Mouse (Mus musculus): ENCODE results near the gene Irs1. TPM values are rescaled to one million over a fixed set of nuclear protein-coding genes. Genes with fewer than 3 reads are reported as not detected.

Gene Irs1
- total RNA-seq, 2 experiments from 2014 or later = 16.1 to 16.3 TPM

GRCm38 (mm10) chr1:82289990-82290681, 1.1 kb downstream of the Irs1 start:
- peak; percentile 72 for DNase-seq (ENCODE audit: low spot score in 2 of 2)
- intact Hi-C loops (cut with DNase I) = loop anchor here (2.0 to 10.0 kb wide), 7 partner anchors 27 to 773 kb away; partner anchors contain the start of gene Rhbdd1

- intact Hi-C loops (cut with DNase I) = no loop called here
- DNase-seq (ENCODE audit: low spot score in 2 of 2) = peak in 1 of 2 experiments; percentile 23
Measured at GRCm38 (mm10) chr1:82289116-82289989, 1.9 kb downstream of the Irs1 start.

- peak in 1 of 2 experiments; percentile 7 for DNase-seq (ENCODE audit: low spot score in 2 of 2)
- intact Hi-C loops (cut with DNase I) = no loop called here
Measured at GRCm38 (mm10) chr1:82288421-82288990, 2.7 kb downstream of the Irs1 start.

- no peak for DNase-seq (ENCODE audit: low spot score in 2 of 2)
- intact Hi-C loops (cut with DNase I) = no loop called here
Measured at GRCm38 (mm10) chr1:82287776-82288325, 3.4 kb downstream of the Irs1 start.

GRCm38 (mm10) chr1:82287052-82287775, 4.0 kb downstream of the Irs1 start:
- peak; percentile 17 to 22 for DNase-seq (ENCODE audit: low spot score in 2 of 2)
- intact Hi-C loops (cut with DNase I) = no loop called here

- peak in 1 of 2 experiments; percentile 4 for DNase-seq (ENCODE audit: low spot score in 2 of 2)
- intact Hi-C loops (cut with DNase I) = no loop called here
Measured at GRCm38 (mm10) chr1:82286190-82287051, 4.8 kb downstream of the Irs1 start.

GRCm38 (mm10) chr1:82285461-82286189, 5.6 kb downstream of the Irs1 start:
- DNase-seq (ENCODE audit: low spot score in 2 of 2) = no peak
- intact Hi-C loops (cut with DNase I) = no loop called here

DNA sequence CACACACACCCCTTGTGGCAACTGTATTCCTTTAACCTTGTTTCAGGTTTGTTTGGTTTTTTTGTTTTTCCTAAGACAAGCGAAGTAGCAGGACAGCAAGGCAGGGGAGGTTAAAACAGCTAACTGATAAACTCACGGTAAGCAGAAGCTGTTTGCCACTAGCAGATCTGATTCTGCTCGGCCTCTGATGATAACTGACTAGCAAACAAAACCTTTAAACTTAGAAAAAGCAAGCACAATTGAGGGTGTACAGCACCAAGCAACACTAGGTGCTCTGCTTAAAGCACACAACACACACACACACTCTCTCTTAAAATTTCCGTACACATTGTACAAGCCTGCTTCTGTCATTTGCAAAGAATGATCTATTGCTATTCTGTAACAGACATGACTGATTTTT, 6.8 kb downstream of the Irs1 start:
- peak; percentile 8 to 17 for DNase-seq (ENCODE audit: low spot score in 2 of 2)
- intact Hi-C loops (cut with DNase I) = no loop called here

- intact Hi-C loops (cut with DNase I) = loop anchor here (1.0 kb wide), 1 partner anchor 7 kb away; the partner anchor contains the start of gene Irs1
- DNase-seq (ENCODE audit: low spot score in 2 of 2) = peak; percentile 21 to 25
Measured at GRCm38 (mm10) chr1:82283901-82284301, 7.3 kb downstream of the Irs1 start.

GRCm38 (mm10) chr1:82282992-82283611, 8.1 kb downstream of the Irs1 start:
- intact Hi-C loops (cut with DNase I) = loop anchor here (1.0 kb wide), 1 partner anchor 8 kb away; the partner anchor contains the start of gene Irs1
- DNase-seq (ENCODE audit: low spot score in 2 of 2) = peak; percentile 86 to 91

- intact Hi-C loops (cut with DNase I) = no loop called here
- no peak for DNase-seq (ENCODE audit: low spot score in 2 of 2)
Measured at GRCm38 (mm10) chr1:82281823-82282222, 9.4 kb downstream of the Irs1 start.

DNA sequence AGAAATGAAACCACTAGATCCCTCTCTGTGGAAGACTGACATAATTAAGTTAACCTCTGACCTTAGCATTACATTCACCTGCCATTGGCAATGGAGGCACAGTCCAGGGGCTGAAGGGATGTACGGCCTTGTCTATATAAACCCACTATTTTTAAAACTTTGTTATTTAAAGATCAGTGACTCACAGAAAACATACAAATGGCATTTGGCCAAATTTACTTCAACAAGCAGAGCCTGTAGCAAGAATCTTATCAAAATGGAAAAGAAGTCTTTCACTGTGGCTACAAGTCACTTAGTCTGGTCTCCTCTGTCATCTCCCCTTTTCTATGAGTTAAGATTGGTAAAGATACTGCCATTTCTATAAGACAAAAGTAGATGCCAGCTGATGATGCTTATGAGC, 11.4 kb downstream of the Irs1 start:
- no peak for DNase-seq (ENCODE audit: low spot score in 2 of 2)
- intact Hi-C loops (cut with DNase I) = no loop called here

DNA sequence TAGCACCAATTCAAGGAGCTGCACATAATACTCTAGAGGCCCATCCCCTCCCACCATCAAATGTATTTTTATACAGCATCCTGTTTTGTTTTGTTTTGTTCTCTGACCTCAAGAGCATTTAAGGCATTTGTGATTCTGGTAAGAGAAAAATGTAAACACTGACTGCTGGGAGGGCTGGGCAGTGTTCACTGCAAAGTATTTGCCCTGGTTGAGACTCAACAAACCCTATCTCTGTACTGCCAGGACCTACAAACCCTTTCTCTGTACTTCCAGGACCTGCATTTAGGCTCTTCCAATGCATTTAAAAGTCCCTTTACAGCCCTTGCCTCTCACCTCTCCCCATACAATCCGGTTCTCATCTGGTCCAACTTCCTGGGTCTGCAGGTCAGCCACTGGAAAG, 16.9 kb downstream of the Irs1 start:
- no peak for DNase-seq (ENCODE audit: low spot score in 2 of 2)
- intact Hi-C loops (cut with DNase I) = no loop called here

DNA sequence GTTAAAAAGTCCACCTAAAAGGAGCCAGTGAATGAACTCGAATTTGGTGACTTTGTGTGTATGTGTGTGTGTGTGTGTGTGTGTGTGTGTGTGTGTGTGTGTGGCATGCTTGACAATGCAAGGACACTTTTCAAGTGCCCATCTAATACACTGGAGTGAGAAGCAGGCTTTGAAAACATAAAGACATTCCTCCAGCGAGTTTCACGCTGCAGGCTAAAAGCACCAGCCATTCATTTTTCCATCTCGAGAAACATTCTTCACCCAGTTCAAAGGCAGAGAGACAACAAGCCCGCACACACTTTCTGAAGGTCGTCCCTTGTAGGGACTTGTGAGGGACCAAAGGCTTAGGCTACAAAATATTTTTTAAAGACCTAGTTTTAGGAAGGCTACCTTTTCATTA, 17.7 kb downstream of the Irs1 start:
- no peak for DNase-seq (ENCODE audit: low spot score in 2 of 2)

DNA sequence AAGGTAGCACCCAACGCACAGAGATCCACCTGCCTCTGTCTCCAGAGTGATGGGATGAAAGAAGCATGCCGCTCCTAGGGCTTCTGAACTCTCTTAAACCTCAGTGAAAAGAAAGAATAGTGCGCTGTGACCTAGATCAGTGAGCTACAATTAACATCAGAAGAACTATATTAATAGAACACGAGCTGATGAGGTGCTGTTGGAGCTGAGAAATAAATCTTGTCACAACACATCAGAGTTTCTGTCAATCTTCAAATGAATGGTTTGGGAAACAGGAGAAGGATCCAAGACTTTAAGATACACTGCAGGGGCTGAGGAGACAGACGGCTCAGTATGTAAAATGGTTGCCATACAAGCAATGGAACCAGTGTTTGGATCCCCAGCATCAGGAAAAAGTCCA, 19.0 kb downstream of the Irs1 start:
- intact Hi-C loops (cut with DNase I) = no loop called here
- no peak for DNase-seq (ENCODE audit: low spot score in 2 of 2)

More for the DNA sequence above, 17.7 kb downstream of the Irs1 start:
- intact Hi-C loops (cut with DNase I) = no loop called here

GRCm38 (mm10) chr1:82267547-82267946, 23.7 kb downstream of the Irs1 start:
- no peak for DNase-seq (ENCODE audit: low spot score in 2 of 2)
- intact Hi-C loops (cut with DNase I) = no loop called here

DNA sequence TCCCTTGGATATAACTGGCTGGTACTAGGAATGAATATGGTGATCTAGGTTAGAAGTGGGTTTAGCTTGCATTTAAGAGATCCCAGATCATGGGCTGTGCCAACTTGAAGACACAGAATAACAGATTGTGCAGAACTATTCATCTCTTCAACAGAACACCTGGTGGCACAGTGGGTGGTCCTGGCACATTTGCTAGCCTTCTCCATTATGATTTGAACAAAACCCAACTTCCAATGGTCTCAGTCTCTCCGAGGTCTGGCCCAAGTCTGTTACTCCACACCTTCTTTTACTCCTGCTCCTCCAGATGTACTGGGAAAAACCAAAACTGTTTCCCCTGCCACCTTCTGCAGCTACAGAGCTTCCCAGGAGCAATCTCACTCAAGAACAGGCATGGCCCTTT, 28.9 kb downstream of the Irs1 start:
- intact Hi-C loops (cut with DNase I) = no loop called here
- no peak for DNase-seq (ENCODE audit: low spot score in 2 of 2)

Data from left cerebral cortex, postnatal 36 days (tissue).